Mouse (Mus musculus): ENCODE measurements around the gene Catsperd.

DNA sequence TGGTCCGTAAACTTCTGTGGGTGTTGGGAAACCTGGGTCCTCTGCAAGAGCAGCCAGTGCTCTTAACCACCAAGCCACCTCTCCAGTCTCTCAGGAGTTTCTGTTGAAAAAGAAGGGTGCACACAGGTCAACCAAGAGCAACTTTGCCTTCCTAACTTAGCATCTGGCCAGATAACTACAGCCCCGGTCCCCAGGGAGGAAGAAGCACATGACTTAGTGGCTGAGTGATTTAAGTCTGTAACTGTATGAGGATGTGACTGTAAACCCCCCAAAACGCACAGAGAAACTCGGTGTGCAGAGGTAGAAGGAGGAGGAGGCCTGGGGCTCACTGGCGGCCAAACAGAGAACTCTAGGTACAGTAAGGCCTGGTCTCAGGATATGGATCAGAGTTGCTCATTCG is 6.1 kb downstream of the Catsperd start:
- TF ChIP-seq CTCF (IDR thresholded peaks at IDR 0.05; ENCODE audit: low read depth, low read length): no peak
- no peak for TF ChIP-seq POLR2A (IDR thresholded peaks at IDR 0.05; ENCODE audit: borderline replicate concordance, low read depth, low read length)
